Mouse (Mus musculus) heart, postnatal 4 days (tissue): ENCODE data around the gene Nr6a1. TPM values are rescaled to one million over a fixed set of nuclear protein-coding genes. Genes with fewer than 3 reads are reported as not detected.

ENCODE experiments used
- DNase-seq: peaks from one replicate; pipeline ENCODE4 v3.0.0; 2021
- total RNA-seq, 2 experiments: library from RNA; stranded (reverse); gene quantifications; 2 replicates each; pipeline ENCODE4 v1.2.3; 2021

The Nr6a1 gene
- total RNA-seq, 2 experiments from 2014 or later, result 2.1 to 2.6 TPM

DNA sequence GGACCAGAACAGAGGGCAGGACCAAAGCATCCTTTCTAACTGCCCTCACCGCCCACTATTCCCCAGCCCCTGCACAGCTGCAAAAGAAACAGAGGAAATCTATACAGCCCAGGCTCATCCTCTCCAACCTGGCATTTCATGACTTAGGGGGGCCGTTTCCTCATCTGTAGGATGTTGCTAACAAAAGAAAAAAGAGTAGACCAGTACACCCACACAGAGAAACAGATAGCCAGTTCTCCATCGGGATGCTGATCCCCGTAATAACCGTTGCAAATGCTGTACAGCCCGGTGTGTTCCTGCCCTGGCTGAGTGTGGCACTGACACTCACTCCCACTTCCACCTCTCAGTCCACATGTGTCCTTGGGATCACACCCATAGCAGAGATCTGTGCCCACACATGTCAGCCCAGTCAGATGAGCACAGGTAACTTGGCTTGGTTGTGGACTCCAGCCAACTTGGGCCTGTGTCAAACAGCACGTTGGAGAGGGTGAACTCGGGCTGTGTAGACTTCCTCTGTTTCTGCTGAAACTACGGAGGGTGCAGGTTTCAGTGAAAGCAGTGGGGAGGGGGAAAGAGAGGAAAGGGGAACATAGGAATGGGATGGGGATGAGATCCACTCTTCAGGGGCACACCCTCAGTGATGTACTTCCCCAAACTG lies 9.4 kb upstream of the Nr6a1 start:
- DNase-seq, result no peak

DNA sequence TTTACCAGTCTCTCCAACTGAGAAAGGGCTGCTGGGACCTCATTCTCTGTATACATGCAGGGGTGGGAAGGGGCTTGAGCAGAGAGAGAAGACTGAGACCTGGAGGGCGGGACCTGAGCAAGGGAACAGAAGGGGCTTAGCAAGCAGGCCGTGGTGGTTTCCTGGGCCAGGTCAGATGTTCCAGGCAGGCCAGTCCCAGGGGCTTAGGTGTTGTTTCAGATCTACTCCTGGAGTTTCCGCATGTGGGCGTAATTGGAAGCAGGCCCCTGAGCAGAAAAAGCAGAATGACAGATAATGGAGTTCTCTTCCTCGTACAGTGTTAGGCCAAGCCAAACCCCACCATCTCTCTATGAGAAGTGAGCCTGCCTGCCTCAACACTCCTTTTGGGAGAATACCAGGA lies 7.4 kb upstream of the Nr6a1 start:
- DNase-seq, result peak; percentile 41

DNA sequence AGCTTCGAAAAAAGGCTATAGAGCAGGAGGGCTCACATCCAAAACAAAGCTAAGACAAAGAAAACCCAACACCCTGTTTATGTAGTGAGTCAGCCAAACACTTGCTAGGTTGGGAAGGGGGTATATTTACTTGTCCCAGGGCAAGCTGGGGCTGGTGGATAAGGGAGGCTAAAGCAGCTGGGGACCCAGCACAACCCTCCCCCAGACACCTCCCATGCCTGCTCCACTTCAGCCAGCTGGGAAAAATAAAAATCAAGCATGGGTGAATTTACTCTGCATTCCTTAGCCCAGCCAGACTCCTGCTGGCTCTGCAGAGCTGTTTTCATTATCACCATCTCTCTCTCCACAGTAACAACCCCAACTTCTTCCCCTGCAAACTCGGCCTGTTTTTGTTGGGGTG lies 6.4 kb upstream of the Nr6a1 start:
- DNase-seq, result no peak

DNA sequence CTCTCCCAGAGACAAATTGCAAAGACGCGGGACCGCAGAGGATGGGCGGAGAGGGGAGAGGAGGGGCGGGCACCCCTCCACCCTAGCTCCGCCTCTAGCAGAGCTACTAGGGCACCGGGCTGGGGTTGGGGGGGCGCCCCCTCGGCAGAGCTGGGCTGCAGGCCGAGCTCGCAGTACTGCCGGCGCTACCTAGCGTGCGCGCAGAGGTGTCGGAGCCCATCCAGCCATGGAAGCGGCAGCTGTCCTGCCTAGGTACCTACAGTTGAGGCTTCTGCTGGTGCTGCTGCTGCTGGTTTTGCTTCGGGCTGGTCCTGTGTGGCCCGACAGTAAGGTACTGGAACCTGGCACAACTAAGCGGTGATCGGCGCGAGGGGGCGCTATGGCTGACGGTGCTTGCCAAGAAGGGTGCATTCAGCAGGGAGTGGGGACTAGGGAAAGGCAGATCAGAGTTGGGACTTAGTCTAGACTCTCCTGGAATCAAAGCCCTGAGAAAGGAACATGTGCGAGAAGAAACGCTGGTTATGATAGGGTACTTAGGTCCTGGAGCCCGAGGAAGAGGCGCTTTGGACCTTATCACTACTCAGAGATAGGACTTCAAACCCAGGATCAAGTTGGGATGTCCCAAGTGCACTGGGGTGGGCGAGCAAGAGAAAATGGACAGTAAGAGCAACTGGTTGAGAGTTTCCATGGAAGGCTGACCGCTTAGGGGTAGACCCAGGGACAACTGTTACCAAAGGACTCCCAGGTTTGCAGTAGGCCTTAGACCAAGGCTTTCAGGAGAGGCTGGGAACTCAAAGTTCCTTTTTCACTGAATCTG lies 4.6 kb upstream of the Nr6a1 start, which contains the start of gene Olfml2a:
Gene Olfml2a (plus strand): TSS at position 128 of the 817 bp plus-strand sequence.
- peak; percentile 84 for DNase-seq

DNA sequence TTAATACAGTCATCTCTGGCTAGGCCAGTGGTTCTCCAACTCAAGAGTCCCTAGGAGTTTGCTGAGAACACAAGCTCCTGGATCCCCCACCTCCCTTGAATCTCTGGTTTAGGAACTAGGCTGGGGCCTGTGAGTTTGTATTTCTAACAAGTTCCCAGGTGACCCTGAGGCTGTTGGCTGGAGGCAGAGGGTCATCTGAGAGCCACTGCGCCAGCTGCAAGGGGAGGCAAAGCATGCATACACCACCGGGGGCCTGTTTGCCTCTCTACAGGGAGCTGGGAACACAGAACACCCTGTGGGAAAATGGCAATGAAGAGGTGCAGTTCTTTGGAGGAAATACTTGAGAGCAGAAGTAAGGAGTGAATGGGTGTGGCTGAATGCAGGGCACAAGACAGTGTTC lies 2.8 kb upstream of the Nr6a1 start:
- DNase-seq, result no peak

DNA sequence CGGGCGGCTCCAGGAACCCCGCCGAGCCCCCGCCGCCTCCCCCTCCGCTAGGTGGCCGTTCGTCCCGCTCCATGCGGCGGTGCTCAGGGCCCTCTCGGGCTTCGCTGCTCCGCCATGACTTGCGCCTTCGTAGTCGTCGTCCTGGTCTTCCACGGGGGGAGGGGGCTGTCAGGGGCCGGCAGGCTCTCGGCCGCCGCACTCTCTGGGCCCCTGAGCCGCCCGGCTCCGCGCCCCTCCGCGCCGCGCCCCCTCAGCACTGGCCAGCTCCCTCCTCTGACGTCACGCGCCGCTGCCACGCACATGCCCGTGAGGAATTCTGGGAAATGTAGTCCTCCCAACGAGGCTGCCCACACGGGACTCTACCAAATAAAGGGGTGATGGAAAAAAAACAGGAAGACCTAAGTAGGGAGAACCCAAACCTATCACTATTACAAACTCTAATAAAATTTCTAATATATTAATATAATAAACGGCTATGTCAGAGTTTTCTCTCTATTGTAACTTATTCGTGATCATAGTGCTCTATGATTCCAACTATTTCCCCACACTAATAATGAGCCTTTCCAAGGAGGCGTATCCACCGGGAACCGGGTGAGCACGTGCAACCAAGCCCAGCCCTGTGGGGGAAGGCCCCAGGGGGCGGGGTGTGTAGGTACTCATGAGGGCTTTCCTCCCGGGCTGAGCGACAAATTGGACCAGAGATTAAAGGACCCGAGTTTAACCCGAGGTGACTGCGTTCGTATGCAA lies 1.2 kb downstream of the Nr6a1 start:
- peak; percentile 94 for DNase-seq

DNA sequence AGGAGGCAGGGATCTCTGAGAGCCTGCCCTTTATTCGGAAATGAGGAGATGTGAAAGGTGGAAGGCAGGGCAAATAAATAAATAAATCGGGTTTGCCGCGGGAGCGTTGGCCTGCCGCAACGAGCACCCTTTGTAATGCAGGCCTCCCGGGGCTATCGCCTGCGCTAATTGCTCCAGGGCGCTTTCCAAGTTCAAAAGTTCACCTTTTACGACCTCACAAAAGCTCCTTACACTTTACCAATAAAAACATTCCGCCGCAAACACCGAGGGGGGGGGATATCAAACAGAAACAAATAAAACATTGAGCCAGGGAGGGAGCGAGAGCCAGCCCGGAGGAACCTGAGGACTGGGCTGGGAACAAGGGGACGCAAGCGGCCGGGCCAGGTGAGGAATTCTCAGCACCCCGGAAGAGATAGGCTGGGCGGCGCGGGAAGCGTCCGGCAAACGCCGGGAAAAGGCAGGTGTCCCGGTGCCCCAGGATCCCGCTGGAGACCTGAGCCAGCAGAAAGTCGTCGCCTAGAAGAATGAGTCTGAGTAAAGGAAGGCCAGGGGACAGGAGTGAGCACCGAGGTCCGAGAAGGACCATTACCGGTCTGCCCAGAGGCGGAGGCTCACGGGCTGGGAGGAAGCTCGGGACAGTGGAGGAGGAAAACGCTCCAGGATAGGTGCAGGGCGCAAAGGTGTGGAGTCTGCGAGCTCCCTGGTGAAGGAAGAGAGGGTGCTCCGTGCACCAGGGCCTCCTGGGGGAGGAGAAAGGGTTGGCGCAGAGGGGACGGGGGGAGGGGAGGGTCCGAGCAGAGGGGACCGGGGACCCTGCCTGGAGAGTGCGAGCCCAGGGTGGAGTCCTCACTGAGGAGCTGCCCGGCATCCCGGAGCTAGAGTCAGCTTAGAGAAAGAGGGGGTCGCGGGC lies 2.1 kb downstream of the Nr6a1 start:
- peak; percentile 32 for DNase-seq

DNA sequence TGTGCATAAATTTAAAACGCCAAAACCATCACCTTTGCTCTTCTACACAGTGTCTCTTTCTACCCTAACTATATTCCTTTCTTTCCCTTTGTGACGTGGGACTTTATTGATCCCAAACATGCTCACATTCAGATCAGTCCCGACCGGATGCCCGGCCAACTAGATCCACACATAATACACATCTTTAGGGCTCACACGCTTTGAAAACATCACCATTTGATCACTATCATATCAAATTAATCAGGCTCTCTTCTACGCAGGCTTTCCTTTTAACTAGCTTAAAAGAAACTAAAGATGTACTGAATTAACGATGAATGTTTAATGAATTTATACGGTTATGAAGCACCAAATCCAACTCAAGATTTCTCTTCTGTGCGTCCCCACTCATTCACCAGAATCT lies 2.9 kb downstream of the Nr6a1 start:
- DNase-seq, result no peak

DNA sequence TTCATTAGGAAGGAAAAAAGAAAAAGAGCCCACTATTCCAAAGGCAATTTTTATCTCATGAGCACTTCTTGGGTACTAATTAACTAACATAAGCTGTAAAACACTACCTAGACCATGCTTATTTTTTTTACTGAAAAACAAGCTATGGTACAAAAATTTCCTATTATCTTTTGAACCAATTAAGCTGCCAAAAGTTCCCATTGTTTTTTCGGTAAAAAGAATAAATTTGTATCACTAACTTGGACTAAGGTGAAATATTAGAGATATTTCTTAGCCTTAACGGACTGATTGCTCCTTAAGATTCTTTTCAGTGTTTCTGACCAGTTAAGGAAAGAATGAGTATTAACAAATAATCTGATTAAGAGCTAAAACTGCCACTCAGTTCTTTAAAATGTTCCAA lies 3.6 kb downstream of the Nr6a1 start:
- no peak for DNase-seq

DNA sequence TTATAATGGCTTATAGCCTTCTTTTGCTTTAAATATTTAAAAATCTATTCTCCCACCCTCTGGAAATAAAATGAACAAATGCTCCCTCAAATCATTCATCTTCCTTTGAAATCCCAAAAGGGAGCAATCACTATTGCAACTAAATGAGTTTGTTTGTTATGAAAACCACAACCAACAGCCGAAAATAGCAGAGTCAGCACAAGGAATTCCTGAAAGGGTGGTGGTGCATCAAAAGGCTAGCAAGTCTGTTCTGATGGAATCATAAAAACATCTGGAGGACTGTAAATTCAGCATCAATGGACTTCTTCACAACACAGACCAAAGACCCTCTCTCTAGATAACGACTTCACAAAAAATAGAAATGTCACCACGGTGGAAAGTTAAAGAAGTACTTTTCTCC lies 4.0 kb downstream of the Nr6a1 start:
- DNase-seq, result no peak

DNA sequence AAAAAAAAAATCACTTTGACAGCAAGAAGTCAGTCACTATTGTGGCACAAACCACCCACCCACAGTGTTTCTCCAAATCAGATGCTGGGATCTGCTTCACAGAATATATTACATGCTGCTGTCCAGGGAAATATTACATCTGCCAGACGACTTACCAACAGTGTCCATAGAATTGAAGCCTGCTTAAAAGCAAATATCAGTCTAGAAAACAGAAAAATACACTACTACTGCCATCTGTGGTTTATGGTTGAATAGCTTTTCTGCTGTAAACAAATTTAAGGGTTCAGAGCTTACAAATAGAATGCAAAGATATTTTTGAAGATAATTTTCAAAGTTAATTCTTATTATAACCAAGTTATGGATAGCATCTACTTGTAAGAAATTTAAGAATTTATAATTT lies 6.1 kb downstream of the Nr6a1 start:
- no peak for DNase-seq

DNA sequence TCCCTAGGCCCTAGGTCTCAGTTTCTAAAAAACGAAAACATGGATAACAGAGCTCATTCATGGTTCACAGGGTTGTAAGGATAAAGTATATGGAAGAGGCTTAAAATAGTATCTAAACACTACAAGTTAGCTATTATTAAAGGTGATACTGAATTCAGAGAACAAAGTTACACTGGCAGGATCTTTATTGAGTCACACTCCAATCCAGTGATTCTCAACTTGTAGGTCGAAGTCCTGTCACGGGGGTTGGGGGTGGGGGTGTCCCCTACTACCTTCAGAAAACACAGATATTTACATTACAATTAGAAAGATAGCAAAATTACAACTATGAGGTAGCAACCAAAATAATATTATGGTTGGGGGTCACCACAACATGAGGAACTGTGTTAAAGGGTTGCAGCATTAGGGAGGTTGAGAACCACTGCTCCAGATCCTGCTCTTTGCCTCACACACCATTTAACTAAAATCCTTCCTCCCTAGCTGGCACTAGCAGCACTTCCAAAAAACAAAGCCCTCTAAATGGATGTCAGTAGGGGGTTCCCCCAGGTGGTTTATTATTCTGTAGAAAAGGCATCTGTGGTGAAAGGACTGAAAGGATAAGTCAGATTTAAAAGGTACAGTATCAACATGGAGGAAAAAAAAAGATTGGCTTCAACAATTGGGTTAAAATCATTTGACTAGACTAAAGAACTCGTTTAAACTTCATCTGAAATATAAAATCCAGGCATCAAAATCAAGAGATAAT lies 10.4 kb downstream of the Nr6a1 start:
- no peak for DNase-seq

DNA sequence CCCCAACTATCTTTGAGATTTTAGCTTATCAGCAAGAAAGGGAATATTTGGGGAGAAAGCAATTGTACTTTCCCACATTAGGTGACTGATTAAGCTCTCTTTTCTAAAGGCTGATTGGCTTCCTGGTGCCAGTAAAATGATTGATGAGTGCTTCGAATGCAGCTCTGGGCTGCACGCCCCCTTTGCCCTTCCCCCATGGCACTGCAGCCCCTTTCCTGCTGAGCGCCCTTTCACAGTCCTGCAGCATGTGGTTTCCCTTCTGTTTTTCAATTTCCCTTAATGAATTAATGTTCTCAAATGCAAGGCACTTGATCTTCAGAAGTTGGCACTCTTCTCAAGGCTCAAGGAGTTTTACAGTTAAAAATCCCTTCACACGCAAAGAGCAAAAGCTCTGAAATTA lies 12.5 kb downstream of the Nr6a1 start:
- DNase-seq, result no peak

DNA sequence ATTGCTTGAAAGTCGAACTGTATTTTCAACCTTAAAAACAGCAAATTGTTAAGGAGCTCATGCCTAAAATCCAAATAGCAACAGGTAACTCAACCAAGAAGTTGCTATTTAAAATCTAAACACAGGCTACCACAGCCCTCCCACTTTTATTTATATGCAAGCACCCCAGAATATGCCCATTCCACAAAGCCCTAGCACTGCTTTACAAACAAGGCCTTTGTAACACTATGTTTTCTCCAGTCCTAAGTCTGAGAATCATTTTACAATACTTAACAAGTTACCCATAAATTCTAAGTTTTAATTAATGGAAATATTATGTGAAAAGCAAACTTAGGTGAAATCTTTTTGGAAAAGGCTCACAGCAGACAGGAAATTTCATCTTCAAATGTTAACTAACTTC lies 13.0 kb downstream of the Nr6a1 start:
- DNase-seq, result no peak

DNA sequence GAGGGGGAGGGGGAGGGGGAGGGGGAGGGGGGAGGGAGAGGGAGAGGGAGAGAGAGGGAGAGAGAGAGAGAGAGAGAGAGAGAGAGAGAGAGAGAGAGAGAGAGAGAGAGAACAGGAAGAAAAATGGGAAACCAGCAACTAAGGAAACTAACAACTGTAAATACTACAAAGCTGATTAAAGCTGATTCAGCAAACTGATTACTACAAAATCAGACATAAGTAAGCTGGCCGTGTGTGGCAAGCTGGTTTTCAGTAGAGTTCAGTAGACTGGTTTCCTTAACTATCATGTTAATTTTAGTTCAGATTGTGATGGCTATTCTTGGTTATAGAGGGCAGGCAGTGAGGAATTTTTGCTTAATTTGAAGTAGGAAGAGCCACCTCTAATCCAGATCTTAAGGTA lies 18.9 kb downstream of the Nr6a1 start:
- no peak for DNase-seq

DNA sequence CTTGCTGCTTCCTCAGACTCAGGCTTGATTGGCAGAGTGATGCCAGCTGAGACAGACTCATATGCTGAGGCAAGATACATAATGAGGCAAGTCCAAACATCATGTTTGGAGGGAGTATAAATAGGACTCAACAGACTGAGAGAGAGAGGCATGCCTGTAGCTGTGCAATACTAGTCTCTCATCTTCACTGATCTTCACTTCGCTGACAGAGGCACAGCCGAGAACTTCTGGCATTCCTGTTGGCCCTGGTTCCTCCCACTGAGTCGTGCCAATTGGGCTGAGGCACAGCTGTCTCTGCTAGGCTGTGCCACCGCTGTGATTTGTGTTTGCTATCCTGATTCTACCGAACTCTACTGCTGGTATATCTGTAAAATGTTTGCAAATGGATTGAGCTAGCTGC lies 21.4 kb downstream of the Nr6a1 start:
- peak; percentile 23 for DNase-seq

DNA sequence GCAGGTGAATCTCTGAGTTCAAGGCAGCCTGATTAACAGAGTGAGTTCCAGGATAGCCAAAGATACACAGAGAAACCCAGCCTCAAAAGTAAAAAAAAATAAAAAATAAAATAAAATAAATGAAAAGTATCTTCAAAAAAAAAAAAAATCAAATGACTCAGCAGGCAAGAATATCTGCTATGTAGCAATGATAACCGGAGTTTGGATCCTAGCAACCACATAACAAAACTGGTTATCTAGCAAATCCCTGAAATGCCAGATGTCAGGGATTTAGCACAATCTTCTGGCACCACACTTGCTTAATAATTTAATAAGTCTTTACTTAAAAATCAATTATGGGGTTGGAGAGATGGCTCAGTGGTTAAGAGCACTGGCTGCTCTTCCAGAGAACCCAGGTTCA lies 23.2 kb downstream of the Nr6a1 start:
- no peak for DNase-seq

DNA sequence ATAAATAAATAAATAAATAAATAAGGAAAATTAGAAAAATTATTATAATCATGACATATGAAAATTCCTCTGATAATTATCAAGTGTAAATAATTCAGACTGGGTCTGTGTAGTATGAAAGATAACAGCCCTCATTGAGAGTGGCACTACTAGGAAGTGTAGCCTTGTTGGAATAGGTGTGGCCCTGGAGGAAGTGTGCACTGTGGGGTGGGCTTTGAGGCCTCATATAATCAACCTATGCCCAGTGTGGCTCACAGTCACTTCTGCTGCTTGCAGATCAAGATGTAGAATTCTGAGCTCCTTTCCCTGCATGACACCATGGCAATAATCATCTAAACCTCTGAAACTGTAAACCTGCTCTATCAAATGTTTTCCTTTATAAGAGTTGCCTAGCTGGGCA lies 24.6 kb downstream of the Nr6a1 start:
- DNase-seq, result no peak

DNA sequence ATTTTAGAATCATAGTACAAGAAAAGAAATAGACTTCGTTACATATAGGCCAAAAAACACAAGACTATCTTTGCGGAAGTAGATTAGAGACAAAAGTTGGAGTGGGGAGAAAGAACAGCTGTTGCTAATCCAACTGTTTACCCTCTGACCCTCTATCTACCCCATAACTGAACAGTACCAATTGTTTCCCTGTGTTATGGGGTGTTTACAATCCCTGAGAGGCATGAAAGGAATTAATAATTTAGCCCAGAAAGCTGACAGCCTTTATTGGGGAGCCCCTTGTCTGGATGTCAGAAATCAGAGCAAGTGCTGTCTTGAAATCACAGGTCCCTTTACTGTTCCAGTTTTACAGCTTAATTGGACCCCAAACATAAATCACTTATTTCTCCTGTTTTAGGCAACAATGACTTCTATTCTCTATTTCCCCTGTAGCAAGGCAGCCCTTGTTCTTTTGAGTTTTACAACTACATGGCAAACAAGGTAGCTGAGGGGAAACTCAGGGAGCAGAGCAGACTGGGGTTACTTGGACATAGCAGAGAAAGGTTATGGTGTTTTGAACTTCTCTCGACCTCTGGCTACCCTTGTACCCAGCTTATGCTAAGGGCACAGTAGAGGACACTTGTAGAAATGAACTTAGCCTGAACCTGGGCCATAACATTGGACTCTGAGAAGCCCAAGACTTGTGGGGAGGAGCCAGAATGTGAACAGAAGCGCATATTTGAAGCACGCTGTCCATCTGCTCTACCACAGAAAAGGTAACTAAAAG lies 46.4 kb downstream of the Nr6a1 start:
- DNase-seq, result no peak

DNA sequence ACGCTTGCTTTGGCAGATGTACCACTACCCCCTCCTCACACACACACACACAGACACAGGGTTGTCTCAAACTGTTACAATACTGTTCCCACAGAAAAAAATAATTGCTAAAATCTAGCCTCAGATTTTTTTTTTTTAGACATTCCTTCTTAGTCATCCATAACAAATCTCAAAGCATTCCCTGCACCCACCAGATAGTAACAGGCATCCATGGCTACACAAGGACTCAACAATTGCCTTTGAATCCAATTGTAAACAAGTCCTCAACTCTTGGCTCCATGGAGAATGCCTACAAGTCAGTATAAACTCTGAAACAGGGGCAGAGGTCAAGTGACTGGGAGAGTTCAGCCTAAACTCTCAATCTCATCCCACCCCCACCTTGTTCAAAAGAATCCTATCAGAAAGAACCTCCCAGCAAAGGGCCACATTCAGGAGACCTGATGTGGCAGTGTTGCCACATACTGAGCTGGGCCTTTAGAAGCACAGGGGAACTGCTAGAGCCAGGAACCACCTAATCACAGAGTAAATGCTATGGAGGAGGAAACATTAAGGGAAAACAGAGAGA lies 52.9 kb downstream of the Nr6a1 start:
- no peak for DNase-seq

DNA sequence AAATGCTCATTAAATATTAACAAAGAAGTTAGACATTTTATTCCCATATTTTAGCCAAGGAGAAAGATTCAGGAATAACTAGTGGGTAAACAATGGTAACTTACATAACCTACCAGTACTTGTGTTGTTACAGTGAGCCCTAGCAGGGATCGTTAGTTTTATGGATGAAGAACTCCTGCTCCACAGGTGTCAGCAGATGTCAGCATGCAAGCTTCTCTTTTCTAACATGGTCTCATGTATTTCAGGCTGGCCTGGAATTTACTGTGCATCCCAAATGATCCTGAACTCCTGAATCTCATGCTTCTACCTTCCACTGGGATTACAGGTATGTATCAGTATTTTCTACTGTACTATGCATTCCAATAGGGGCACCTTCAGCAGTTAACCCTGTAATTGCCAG lies 54.8 kb downstream of the Nr6a1 start:
- DNase-seq, result no peak
